Mouse (Mus musculus) stomach, embryonic 15.5 days (tissue): Measurements from ENCODE around the gene Gas8. TPM values are rescaled to one million over a fixed set of nuclear protein-coding genes. Genes with fewer than 3 reads are reported as not detected.
A peak's percentile ranks its signal among the peaks of the same experiment; 100 is the strongest.
"Not testable (repeated sequence)": the region's sequence is repeated elsewhere in the genome, so short reads cannot be mapped to it uniquely, and the experiment has no call there.

Experiments used
- ATAC-seq: fragments of 200-750 bp; cut with Nextera tagmentation; 2 replicates; pipeline ENCODE4 v1.8.0; 2017; ENCODE audit warnings: low read depth, moderate number of reproducible peaks, moderate TSS enrichment; ENCODE audit not compliant: insufficient read depth, low FRiP score
- H3K27ac ChIP-seq: fragments of 300-500 bp; sonication (generic); 2 replicates; pipeline ENCODE4 v1.5.1; 2015; ENCODE audit warnings: mild to moderate bottlenecking, inconsistent platforms
- H3K27me3 ChIP-seq: fragments of 300-500 bp; sonication (generic); replicated peaks from 2 replicates; pipeline ENCODE4 v1.6.1; 2015; ENCODE audit warnings: inconsistent platforms
- H3K36me3 ChIP-seq: fragments of 300-500 bp; sonication (generic); 2 replicates; pipeline ENCODE4 v1.6.1; 2015; ENCODE audit warnings: inconsistent platforms
- H3K4me1 ChIP-seq: fragments of 300-500 bp; sonication (generic); 2 replicates; pipeline ENCODE4 v1.6.1; 2015; ENCODE audit warnings: inconsistent platforms
- H3K4me2 ChIP-seq: fragments of 300-500 bp; sonication (generic); 2 replicates; pipeline ENCODE4 v1.6.1; 2015; ENCODE audit warnings: mild to moderate bottlenecking, inconsistent platforms
- H3K4me3 ChIP-seq: fragments of 300-500 bp; sonication (generic); replicated peaks from 2 replicates; pipeline ENCODE4 v1.5.1; 2015; ENCODE audit warnings: inconsistent platforms
- H3K9ac ChIP-seq: fragments of 300-500 bp; sonication (generic); 2 replicates; pipeline ENCODE4 v1.6.1; 2015; ENCODE audit warnings: inconsistent platforms
- H3K9me3 ChIP-seq: fragments of 300-500 bp; sonication (generic); 2 replicates; pipeline ENCODE4 v1.6.1; 2016; ENCODE audit warnings: inconsistent platforms
- WGBS: fragments of 180-500 bp; shearing (Covaris S2); methylation state at CpG from one replicate; pipeline ENCODE4 v1.1.7; 2015; 5-methylcytosine and 5-hydroxymethylcytosine counted together
- polyA plus RNA-seq: library from polyadenylated mRNA; unstranded; fragments of >200 nt; fragmentation: Nextera tagmentation; extraction: Ambion mirVana; gene quantifications from 2 replicates; pipeline ENCODE4 v1.2.1, GENCODE M21; 2015

Gene Gas8
- polyA plus RNA-seq, 1 experiment from 2014 or later, result 25.7 TPM

DNA sequence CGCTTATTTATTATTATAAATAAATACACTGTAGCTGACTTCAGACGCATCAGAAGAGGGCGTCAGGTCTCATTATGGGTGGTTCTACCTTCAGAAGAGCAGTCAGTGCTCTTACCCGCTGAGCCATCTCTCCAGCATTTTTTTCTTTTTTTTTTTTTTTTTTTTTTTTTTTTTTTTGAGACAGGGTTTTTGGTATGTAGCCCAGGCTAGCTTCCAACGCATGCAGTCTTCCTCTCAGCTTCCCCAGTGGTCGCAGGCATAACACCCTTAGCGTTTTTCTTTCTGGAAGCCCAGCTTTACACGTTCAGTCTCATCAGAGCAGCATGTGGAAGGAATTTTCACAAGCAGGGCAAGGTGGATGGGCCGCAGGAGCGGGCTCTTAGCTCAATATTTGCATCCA, 462 bp upstream of the Gas8 start:
- H3K9ac ChIP-seq, result no peak overlapping the region
- H3K27ac ChIP-seq, result no peak overlapping the region
- peak overlapping the region; percentile 88 for H3K4me3 ChIP-seq
- no peaks in the 10 kb centered on the region for H3K36me3 ChIP-seq
- peaks cover 29% of the 10 kb centered on the region for H3K27me3 ChIP-seq
- 33% methylated on average over 10 of the region's 10 CpGs for whole genome bisulfite sequencing
- no peak for ATAC-seq
- H3K4me2 ChIP-seq, result peak overlapping the region; percentile 52
- no peaks in the 10 kb centered on the region for H3K9me3 ChIP-seq
- H3K4me1 ChIP-seq, result peaks cover 20% of the 10 kb centered on the region

GRCm38 (mm10) chr8:123520048-123520447, 1.4 kb downstream of the Gas8 start:
- 86% methylated on average over 1 of the region's 1 CpGs for WGBS
- ATAC-seq, H3K4me3 ChIP-seq, H3K9me3 ChIP-seq, H3K4me2 ChIP-seq, H3K27ac ChIP-seq, H3K9ac ChIP-seq: not testable (repeated sequence)
- H3K4me1 ChIP-seq, result peaks cover 12% of the 10 kb centered on the region
- peaks cover 11% of the 10 kb centered on the region; the same call in 1 of the 2 replicates for H3K36me3 ChIP-seq
- H3K27me3 ChIP-seq, result peaks cover 11% of the 10 kb centered on the region

DNA sequence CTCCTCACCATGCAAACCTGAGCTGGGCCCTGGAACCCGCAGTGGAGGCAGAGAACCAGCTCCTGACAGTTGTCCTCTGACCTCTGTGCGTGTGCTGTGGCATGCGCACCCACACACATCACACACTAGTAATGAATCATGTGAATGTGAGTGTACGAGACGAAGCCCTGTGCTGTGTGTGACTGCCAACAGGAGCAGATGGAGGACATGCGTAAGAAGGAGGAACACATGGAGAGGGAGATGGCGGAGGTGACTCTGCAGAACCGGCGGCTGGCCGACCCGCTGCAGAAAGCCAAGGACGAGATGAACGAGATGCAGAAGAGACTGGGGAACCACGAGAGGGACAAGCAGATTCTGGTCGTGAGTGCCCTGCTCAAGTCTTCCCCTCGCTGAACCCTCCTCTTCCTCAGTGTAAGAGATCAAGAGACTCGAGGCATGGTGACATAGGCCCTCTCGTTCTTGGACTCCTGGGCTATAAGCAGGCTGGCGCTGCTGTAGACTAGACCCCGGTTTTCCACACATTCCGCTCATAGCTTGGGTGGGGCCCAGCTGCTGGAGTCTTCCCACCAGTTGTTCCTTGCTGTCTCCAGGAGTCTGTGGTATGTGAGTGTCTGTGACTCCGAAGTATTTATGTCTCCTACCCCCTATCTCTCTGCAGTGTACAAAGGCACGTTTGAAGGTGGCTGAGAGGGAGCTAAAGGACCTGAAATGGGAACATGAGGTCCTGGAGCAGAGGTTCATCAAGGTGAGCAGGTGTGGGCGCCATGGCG, 9.3 kb downstream of the Gas8 start:
- H3K36me3 ChIP-seq, result peaks cover 56% of the 10 kb centered on the region
- H3K9ac ChIP-seq, result no peak overlapping the region
- no peaks in the 10 kb centered on the region for H3K9me3 ChIP-seq
- no peak overlapping the region for H3K27ac ChIP-seq
- no peak overlapping the region for H3K4me3 ChIP-seq
- 88% methylated on average over 25 of the region's 25 CpGs for WGBS
- no peak overlapping the region for H3K4me2 ChIP-seq
- ATAC-seq, result no peak
- no peaks in the 10 kb centered on the region for H3K27me3 ChIP-seq
- no peaks in the 10 kb centered on the region for H3K4me1 ChIP-seq

DNA sequence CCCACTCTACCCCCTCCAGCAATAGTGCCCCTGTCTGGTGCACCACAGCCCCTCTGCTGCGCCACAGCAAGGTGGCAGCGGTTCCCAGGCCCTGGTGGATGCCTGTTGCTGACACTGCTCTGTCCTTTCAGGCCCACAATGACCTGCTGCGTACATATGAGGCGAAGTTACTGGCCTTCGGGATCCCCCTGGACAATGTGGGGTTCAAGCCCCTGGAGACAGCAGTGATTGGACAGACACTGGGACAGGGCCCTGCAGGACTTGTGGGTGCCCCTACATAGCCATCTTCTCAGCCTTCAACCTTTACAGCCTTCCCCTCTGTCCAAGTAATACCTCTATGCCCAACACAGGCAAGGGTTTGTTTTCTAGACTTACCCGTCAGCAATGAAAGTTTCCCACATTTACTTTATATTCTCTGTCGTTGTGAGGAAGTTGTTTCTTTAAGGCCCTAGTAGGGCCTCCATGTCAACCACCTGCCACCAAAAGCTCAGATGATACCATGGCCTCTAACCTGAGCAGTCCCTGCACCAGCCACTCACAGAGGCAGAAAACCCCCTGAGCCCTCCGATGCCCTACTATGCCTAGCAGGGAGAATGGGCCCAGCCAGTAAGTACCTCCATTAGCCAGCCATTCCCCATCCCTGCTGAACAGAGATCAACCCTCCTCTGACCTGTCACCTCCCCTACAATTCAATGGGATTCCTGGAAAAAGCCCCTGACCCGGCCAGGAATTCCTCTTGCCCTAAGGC, 17.8 kb downstream of the Gas8 start:
- Histone ChIP-seq H3K9ac (no peak overlapping the region), H3K9me3 (no peaks in the 10 kb centered on the region), H3K36me3 (peaks cover 38% of the 10 kb centered on the region), H3K27ac (no peak overlapping the region), H3K4me3 (no peak overlapping the region), H3K4me1 (no peaks in the 10 kb centered on the region), H3K4me2 (no peak overlapping the region), H3K27me3 (peaks cover 10% of the 10 kb centered on the region; the same call in 1 of the 2 replicates)
- 87% methylated on average over 9 of the region's 9 CpGs for WGBS
- no peak for ATAC-seq

DNA sequence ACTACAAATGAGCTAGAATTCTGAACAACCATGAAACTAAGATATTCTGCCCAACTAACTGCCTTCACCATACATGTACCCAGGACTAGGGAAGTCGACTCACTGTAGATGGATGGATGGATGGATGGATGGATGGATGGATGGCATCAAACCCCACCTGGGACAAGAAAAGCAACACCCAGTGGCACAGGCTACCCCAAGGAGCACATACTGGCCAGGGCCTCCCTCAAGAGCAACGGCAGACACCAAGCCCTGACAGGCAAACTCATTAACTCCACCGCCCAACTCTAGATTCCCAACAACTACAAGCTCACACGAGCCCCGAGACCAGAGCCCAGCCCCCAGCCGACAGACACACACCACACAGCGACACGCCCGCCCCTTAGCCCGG, 18.4 kb downstream of the Gas8 start:
- ATAC-seq, result no peak
- Histone ChIP-seq H3K9me3 (no peaks in the 10 kb centered on the region), H3K27ac (no peak overlapping the region), H3K4me1 (no peaks in the 10 kb centered on the region), H3K36me3 (peaks cover 32% of the 10 kb centered on the region), H3K9ac (no peak overlapping the region), H3K27me3 (peaks cover 10% of the 10 kb centered on the region; the same call in 1 of the 2 replicates), H3K4me3 (no peak overlapping the region), H3K4me2 (no peak overlapping the region)
- 37% methylated on average over 6 of the region's 10 CpGs for WGBS

GRCm38 (mm10) chr8:123537641-123538040, 19.0 kb downstream of the Gas8 start:
- H3K27me3 ChIP-seq, result peaks cover 10% of the 10 kb centered on the region; the same call in 1 of the 2 replicates
- H3K36me3 ChIP-seq, result peaks cover 26% of the 10 kb centered on the region
- not testable (repeated sequence) for H3K9ac ChIP-seq, H3K4me1 ChIP-seq, H3K4me3 ChIP-seq, H3K4me2 ChIP-seq, H3K27ac ChIP-seq, H3K9me3 ChIP-seq, ATAC-seq
- 69% methylated on average over 6 of the region's 14 CpGs for WGBS

DNA sequence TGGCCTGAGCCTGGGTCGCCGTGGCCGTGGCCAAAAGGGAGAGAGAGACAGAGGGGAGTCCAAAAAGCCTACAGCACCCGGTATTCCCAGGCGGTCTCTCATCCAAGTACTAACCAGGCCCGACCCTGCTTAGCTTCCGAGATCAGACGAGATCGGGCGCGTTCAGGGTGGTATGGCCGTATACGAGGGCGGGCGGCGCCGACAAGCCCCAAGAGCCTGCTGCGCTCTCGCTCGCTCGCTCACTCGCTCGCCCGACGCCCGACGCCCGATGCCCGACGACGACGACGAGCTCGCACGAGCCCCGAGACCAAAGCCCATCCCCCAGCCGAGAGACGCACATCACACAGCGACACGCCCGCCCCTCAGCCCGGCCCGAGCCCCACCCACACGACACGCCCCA, 45.6 kb downstream of the Gas8 start:
- H3K4me1 ChIP-seq, H3K4me3 ChIP-seq, H3K4me2 ChIP-seq, ATAC-seq, H3K27me3 ChIP-seq, H3K36me3 ChIP-seq, H3K9me3 ChIP-seq, H3K27ac ChIP-seq, H3K9ac ChIP-seq: not testable (repeated sequence)
- no CpG with 5 or more reads among the region's 45 CpGs for WGBS

- not testable (repeated sequence) for H3K9ac ChIP-seq, H3K36me3 ChIP-seq, H3K27me3 ChIP-seq, H3K4me3 ChIP-seq, ATAC-seq, H3K4me2 ChIP-seq, H3K27ac ChIP-seq, H3K9me3 ChIP-seq, H3K4me1 ChIP-seq
- WGBS, result 80% methylated on average over 1 of the region's 10 CpGs
Observed at GRCm38 (mm10) chr8:123575386-123575785, 56.8 kb downstream of the Gas8 start.

Other genes with a start within 250 kb of the Gas8 start
- 20.9 and 22.8 TPM in 2 replicates for gene Fanca, start 200.3 kb upstream of the Gas8 start, polyA plus RNA-seq
- 5.4 and 5.9 TPM in 2 replicates for gene Spire2, start 186.1 kb upstream of the Gas8 start, polyA plus RNA-seq
- gene Tcf25, start 145.1 kb upstream of the Gas8 start, polyA plus RNA-seq, result 159 and 182 TPM in 2 replicates
- gene Mc1r, start 111.7 kb upstream of the Gas8 start, polyA plus RNA-seq, result not detected in 2 replicates
- gene Tubb3, start 107.4 kb upstream of the Gas8 start, polyA plus RNA-seq, result 55.7 and 57.1 TPM in 2 replicates
- gene Def8, start 95.3 kb upstream of the Gas8 start, polyA plus RNA-seq, result 24.9 and 28.1 TPM in 2 replicates
- gene Afg3l1, start 40.9 kb upstream of the Gas8 start, polyA plus RNA-seq, result 46.8 and 57.6 TPM in 2 replicates
- gene Dbndd1, start 3.4 kb upstream of the Gas8 start, polyA plus RNA-seq, result 2.9 and 3.6 TPM in 2 replicates
- gene Rhou, start 135.1 kb downstream of the Gas8 start, polyA plus RNA-seq, result 8.9 and 9.6 TPM in 2 replicates